Mouse (Mus musculus) kidney, postnatal 36 days (tissue): ENCODE measurements around the gene Chuk.
"Not testable (repeated sequence)": the region's sequence is repeated elsewhere in the genome, so short reads cannot be mapped to it uniquely, and the experiment has no call there.

Source experiments
- DNase-seq, 2 experiments: peaks; one replicate each; pipeline ENCODE4 v3.0.0; 2021 to 2022; ENCODE audit warnings: mixed read lengths in 2 of 2

Gene Chuk

GRCm38 (mm10) chr19:44106831-44107660 is at the start of gene Chuk:
Chuk (minus strand) TSS chr19:44107480.
- DNase-seq, result peak; percentile 98 to 99

- DNase-seq, result no peak
These were observed 49.7 kb upstream of the Chuk start for GRCm38 (mm10) chr19:44157005-44157404.

- no peak for DNase-seq
These were observed 46.5 kb upstream of the Chuk start for GRCm38 (mm10) chr19:44153781-44154180.

- no peak for DNase-seq
These were observed 41.7 kb upstream of the Chuk start for GRCm38 (mm10) chr19:44148991-44149390.

- DNase-seq, result no peak
These were observed 41.1 kb upstream of the Chuk start for GRCm38 (mm10) chr19:44148345-44148744.

GRCm38 (mm10) chr19:44146951-44147350 is 39.7 kb upstream of the Chuk start:
- DNase-seq, result no peak

GRCm38 (mm10) chr19:44146568-44146879 is 39.2 kb upstream of the Chuk start:
- DNase-seq, result no peak

- peak; percentile 93 to 96 for DNase-seq
These were observed 38.7 kb upstream of the Chuk start, which contains the start of gene Bloc1s2 for GRCm38 (mm10) chr19:44145702-44146567. Bloc1s2 (minus strand) TSS chr19:44146446.

GRCm38 (mm10) chr19:44144366-44144765 is 37.1 kb upstream of the Chuk start:
- DNase-seq, result no peak

- no peak for DNase-seq
These were observed 28.7 kb upstream of the Chuk start for GRCm38 (mm10) chr19:44135960-44136485.

GRCm38 (mm10) chr19:44135072-44135959 is 28.0 kb upstream of the Chuk start, which contains the start of gene Cwf19l1:
Cwf19l1 (minus strand) TSS chr19:44135876.
- DNase-seq, result peak; percentile 91 to 94

- DNase-seq, result no peak
These were observed 25.6 kb upstream of the Chuk start for GRCm38 (mm10) chr19:44132917-44133316.

GRCm38 (mm10) chr19:44128560-44128959 is 21.3 kb upstream of the Chuk start:
- no peak for DNase-seq

- no peak for DNase-seq
These were observed 20.6 kb upstream of the Chuk start for GRCm38 (mm10) chr19:44127729-44128497.

- DNase-seq, result no peak
These were observed 13.9 kb upstream of the Chuk start for GRCm38 (mm10) chr19:44121137-44121536.

- DNase-seq, result not testable (repeated sequence)
These were observed 13.4 kb upstream of the Chuk start for GRCm38 (mm10) chr19:44120686-44121085.

GRCm38 (mm10) chr19:44117793-44118192 is 10.5 kb upstream of the Chuk start:
- no peak for DNase-seq

- DNase-seq, result peak in 1 of 2 experiments; percentile 52
These were observed 4.4 kb upstream of the Chuk start for GRCm38 (mm10) chr19:44111706-44112105.

- DNase-seq, result peak; percentile 83 to 90
These were observed 3.1 kb upstream of the Chuk start for GRCm38 (mm10) chr19:44110356-44110755.

- DNase-seq, result peak; percentile 51 to 62
These were observed 1.7 kb upstream of the Chuk start for GRCm38 (mm10) chr19:44108996-44109395.
